Mouse (Mus musculus) brain, adult 10 weeks (tissue): ENCODE results near the gene Lrrc31. TPM values are rescaled to one million over a fixed set of nuclear protein-coding genes. Genes with fewer than 3 reads are reported as not detected.

Experiments used
- polyA plus RNA-seq: library from polyadenylated mRNA; stranded (reverse); fragments of 350-450 nt; fragmentation: Illumina TruSeq; extraction: RNeasy Lipid Tissue Mini Kit (QIAGEN cat#74804); gene quantifications from one replicate; pipeline ENCODE4 v1.2.3, GENCODE M21; 2015; ENCODE audit warnings: low read depth, low replicate concordance

Lrrc31 gene
- polyA plus RNA-seq: not detected

GRCm38 (mm10) chr3:30699711-30700505, at the start of gene Lrrc31:
Gene Lrrc31, minus strand, starts transcription at chr3:30699843.

DNA sequence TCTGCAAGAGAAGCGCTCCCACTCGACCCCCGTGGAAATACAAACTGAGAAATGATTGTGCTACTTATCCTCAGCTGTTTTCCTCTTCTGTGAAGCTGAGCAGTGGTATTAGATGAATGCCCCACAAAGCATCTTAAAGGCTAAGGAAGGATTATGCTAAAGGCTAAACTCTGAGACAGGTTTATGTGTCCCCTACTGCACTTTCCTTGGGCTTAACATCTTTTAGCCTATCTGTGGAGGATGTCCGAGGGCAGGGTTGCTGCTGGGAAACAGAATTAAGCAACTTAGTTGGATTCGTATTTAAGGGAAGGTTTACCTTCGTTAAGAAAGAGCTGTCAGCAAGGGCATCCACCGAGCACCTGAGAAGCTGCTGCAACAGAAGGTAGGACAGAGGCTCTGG, 46.4 kb upstream of the Lrrc31 start, which contains the start of gene Samd7:
Gene Samd7 (plus strand): TSS at position 288 of the 400 bp plus-strand sequence.

DNA sequence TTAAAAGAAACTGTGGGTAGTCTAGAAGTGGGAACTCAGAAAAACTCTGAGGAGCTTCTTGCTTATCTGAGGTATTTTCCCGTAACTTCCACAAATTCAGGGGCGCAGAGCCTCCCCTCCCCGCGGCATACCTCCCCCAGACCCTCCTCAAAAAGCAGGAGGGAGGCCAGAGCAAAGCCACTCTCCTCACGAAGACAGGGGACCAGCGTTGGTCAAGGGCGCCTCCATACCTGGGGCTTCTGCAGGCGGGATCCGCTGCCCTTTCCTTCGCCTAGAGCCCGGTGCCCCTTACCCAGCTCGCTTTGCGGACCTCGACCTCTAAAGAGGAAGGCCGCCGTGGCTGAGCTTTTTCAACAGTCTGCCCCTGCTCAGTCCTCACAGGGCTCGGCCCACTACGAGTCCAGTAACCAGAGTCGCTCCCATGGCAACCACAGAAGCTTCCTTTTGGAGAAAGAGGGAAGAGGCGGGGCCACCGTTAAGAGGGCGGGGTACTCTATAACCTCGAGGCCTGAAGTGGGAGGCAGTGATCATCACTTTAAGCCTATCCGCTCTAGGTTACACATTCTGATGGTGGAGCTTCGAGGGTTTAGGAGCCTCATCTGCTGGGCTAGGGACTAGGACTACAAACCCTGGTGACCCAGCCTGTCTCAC, 52.1 kb downstream of the Lrrc31 start, which contains the start of gene Lrrc34:
Gene Lrrc34 (minus strand): TSS at position 430 of the 651 bp plus-strand sequence.

GRCm38 (mm10) chr3:30644207-30644606, 55.4 kb downstream of the Lrrc31 start, which contains the start of gene Lrriq4:
Gene Lrriq4, plus strand, starts transcription at chr3:30644507.

Other genes starting within 250 kb of the Lrrc31 start
- gene Mecom, start 151.8 kb downstream of the Lrrc31 start, polyA plus RNA-seq: 3.2 TPM
- 0.68 TPM for gene Actrt3, start 99.9 kb downstream of the Lrrc31 start, polyA plus RNA-seq
- gene Mynn, start 97.8 kb downstream of the Lrrc31 start, polyA plus RNA-seq: 11.8 TPM
- gene Lrriq4, start 55.3 kb downstream of the Lrrc31 start, polyA plus RNA-seq: not detected
- gene Lrrc34, start 52.0 kb downstream of the Lrrc31 start, polyA plus RNA-seq: 1.0 TPM
- gene Samd7, start 46.5 kb upstream of the Lrrc31 start, polyA plus RNA-seq: not detected
- 113 TPM for gene Sec62, start 93.0 kb upstream of the Lrrc31 start, polyA plus RNA-seq
- 1.5 TPM for gene Gpr160, start 156.1 kb upstream of the Lrrc31 start, polyA plus RNA-seq